Mouse (Mus musculus) G1E-ER4 (cell line): ENCODE measurements around the gene Ifna6. TPM values are rescaled to one million over a fixed set of nuclear protein-coding genes. Genes with fewer than 3 reads are reported as not detected.
"Not testable (repeated sequence)": the region's sequence is repeated elsewhere in the genome, so short reads cannot be mapped to it uniquely, and the experiment has no call there.

Experiments
- GATA1 ChIP-seq: IDR thresholded peaks from one replicate; pipeline ENCODE4 v1.8.0; 2012; ENCODE audit warnings: low read length, inconsistent platforms
- polyA plus RNA-seq: library from polyadenylated mRNA; stranded (reverse); fragments of >175 nt; gene quantifications from 2 replicates; pipeline ENCODE4 v1.2.3, GENCODE M21; 2012

Gene Ifna6
- polyA plus RNA-seq: not detected in 2 replicates

DNA sequence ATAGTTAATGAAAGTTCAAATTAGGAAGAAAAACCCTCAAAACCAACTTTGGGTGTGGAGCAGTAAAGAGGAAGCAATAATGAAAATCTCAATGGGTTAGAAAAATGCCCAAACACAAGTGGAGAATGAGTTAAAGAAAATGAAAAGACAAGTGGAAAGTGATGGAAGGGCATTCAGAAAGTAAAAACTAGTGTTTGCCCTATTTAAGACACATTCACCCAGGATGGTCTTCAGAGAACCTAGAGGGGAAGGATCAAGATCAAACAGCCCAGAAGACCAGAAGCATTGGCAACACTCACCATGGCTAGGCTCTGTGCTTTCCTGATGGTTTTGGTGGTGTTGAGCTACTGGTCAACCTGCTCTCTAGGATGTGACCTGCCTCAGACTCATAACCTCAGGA is at the start of gene Ifna6:
Ifna6 (plus strand) TSS at position 301 of the 400 bp plus-strand sequence.
- TF ChIP-seq GATA1: not testable (repeated sequence)

DNA sequence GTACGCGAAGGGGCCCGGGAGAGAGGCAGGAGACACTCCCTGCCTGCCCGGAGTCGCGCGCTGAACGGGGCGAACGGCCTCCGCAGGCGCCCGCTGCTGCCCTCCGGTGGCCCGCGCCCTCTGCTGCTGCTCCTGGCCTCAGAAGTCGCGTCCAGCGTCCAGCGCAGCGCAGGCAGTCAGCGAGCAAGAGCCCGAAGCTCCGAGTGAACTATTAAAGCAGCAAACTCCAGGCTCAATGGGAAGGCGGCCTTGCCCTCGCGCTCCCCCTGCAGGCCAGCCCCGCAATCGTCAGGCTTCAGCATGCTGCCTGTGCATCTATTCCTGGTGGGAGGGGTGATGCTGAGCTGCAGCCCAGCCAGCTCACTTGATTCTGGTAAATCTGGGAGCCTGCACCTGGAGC is 47.7 kb upstream of the Ifna6 start, which contains the start of gene Gm13272:
Gm13272 (plus strand) TSS at position 301 of the 400 bp plus-strand sequence.
- not testable (repeated sequence) for TF ChIP-seq GATA1

DNA sequence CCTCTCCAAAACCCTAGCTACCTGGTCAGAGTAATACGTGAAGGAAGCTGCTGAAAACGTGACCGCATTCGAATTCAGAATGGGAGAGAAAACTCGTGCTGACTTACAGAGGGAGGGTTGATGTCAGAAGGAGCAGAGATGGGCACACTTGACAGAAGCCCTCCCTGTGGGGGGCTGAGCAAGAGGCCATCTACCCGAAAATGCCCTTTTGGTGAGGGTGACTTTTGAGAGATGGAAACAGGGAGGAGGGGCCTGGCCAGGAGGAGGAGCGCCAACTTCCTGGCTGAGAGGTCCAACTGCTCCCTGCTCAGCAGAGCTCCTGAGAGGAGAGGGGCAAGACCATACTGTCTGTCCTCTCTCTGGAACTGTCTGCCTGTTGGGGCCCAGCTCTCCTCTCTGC is 45.4 kb upstream of the Ifna6 start, which contains the start of gene Ifnz:
Ifnz (plus strand) TSS at position 301 of the 400 bp plus-strand sequence.
- TF ChIP-seq GATA1: not testable (repeated sequence)

DNA sequence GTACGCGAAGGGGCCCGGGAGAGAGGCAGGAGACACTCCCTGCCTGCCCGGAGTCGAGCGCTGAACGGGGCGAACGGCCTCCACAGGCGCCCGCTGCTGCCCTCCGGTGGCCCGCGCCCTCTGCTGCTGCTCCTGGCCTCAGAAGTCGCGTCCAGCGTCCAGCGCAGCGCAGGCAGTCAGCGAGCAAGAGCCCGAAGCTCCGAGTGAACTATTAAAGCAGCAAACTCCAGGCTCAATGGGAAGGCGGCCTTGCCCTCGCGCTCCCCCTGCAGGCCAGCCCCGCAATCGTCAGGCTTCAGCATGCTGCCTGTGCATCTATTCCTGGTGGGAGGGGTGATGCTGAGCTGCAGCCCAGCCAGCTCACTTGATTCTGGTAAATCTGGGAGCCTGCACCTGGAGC is 41.8 kb upstream of the Ifna6 start, which contains the start of gene Gm13276:
Gm13276 (plus strand) TSS at position 301 of the 400 bp plus-strand sequence.
- not testable (repeated sequence) for TF ChIP-seq GATA1

DNA sequence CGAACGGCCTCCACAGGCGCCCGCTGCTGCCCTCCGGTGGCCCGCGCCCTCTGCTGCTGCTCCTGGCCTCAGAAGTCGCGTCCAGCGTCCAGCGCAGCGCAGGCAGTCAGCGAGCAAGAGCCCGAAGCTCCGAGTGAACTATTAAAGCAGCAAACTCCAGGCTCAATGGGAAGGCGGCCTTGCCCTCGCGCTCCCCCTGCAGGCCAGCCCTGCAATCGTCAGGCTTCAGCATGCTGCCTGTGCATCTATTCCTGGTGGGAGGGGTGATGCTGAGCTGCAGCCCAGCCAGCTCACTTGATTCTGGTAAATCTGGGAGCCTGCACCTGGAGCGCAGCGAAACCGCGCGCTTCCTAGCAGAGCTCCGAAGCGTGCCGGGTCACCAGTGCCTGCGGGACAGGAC is 38.8 kb upstream of the Ifna6 start, which contains the start of gene Gm13277:
Gm13277 (plus strand) TSS at position 231 of the 400 bp plus-strand sequence.
- not testable (repeated sequence) for TF ChIP-seq GATA1

DNA sequence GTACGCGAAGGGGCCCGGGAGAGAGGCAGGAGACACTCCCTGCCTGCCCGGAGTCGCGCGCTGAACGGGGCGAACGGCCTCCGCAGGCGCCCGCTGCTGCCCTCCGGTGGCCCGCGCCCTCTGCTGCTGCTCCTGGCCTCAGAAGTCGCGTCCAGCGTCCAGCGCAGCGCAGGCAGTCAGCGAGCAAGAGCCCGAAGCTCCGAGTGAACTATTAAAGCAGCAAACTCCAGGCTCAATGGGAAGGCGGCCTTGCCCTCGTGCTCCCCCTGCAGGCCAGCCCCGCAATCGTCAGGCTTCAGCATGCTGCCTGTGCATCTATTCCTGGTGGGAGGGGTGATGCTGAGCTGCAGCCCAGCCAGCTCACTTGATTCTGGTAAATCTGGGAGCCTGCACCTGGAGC is 36.0 kb upstream of the Ifna6 start, which contains the start of gene Gm13278:
Gm13278 (plus strand) TSS at position 301 of the 400 bp plus-strand sequence.
- TF ChIP-seq GATA1: not testable (repeated sequence)

DNA sequence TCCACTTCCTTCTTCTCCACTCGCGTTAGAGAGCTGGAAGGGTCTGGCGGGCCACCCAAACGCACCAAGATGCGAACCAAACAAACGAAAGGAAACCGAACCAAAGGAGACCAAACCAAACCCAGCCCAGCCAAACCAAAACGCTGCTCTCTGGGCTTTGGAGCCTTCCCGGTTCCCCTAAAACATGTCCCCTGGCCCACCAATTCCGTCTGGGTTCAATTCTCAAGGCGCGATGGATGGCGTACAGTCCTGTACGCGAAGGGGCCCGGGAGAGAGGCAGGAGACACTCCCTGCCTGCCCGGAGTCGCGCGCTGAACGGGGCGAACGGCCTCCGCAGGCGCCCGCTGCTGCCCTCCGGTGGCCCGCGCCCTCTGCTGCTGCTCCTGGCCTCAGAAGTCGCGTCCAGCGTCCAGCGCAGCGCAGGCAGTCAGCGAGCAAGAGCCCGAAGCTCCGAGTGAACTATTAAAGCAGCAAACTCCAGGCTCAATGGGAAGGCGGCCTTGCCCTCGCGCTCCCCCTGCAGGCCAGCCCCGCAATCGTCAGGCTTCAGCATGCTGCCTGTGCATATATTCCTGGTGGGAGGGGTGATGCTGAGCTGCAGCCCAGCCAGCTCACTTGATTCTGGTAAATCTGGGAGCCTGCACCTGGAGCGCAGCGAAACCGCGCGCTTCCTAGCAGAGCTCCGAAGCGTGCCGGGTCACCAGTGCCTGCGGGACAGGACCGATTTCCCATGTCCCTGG is 33.1 kb upstream of the Ifna6 start, which contains the start of gene Gm13275:
Gm13275 (plus strand) TSS at position 552 of the 740 bp plus-strand sequence.
- not testable (repeated sequence) for TF ChIP-seq GATA1

DNA sequence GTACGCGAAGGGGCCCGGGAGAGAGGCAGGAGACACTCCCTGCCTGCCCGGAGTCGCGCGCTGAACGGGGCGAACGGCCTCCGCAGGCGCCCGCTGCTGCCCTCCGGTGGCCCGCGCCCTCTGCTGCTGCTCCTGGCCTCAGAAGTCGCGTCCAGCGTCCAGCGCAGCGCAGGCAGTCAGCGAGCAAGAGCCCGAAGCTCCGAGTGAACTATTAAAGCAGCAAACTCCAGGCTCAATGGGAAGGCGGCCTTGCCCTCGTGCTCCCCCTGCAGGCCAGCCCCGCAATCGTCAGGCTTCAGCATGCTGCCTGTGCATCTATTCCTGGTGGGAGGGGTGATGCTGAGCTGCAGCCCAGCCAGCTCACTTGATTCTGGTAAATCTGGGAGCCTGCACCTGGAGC is 30.1 kb upstream of the Ifna6 start, which contains the start of gene Gm13279:
Gm13279 (plus strand) TSS at position 301 of the 400 bp plus-strand sequence.
- not testable (repeated sequence) for TF ChIP-seq GATA1

DNA sequence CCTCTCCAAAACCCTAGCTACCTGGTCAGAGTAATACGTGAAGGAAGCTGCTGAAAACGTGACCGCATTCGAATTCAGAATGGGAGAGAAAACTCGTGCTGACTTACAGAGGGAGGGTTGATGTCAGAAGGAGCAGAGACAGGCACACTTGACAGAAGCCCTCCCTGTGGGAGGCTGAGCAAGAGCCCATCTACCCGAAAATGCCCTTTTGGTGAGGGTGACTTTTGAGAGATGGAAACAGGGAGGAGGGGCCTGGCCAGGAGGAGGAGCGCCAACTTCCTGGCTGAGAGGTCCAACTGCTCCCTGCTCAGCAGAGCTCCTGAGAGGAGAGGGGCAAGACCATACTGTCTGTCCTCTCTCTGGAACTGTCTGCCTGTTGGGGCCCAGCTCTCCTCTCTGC is 27.9 kb upstream of the Ifna6 start, which contains the start of gene Gm13285:
Gm13285 (plus strand) TSS at position 301 of the 400 bp plus-strand sequence.
- TF ChIP-seq GATA1: not testable (repeated sequence)

DNA sequence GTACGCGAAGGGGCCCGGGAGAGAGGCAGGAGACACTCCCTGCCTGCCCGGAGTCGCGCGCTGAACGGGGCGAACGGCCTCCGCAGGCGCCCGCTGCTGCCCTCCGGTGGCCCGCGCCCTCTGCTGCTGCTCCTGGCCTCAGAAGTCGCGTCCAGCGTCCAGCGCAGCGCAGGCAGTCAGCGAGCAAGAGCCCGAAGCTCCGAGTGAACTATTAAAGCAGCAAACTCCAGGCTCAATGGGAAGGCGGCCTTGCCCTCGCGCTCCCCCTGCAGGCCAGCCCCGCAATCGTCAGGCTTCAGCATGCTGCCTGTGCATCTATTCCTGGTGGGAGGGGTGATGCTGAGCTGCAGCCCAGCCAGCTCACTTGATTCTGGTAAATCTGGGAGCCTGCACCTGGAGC is 24.3 kb upstream of the Ifna6 start, which contains the start of gene Gm13287:
Gm13287 (plus strand) TSS at position 301 of the 400 bp plus-strand sequence.
- TF ChIP-seq GATA1: not testable (repeated sequence)

DNA sequence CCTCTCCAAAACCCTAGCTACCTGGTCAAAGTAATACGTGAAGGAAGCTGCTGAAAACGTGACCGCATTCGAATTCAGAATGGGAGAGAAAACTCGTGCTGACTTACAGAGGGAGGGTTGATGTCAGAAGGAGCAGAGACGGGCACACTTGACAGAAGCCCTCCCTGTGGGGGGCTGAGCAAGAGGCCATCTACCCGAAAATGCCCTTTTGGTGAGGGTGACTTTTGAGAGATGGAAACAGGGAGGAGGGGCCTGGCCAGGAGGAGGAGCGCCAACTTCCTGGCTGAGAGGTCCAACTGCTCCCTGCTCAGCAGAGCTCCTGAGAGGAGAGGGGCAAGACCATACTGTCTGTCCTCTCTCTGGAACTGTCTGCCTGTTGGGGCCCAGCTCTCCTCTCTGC is 22.0 kb upstream of the Ifna6 start, which contains the start of gene Gm13288:
Gm13288 (plus strand) TSS at position 301 of the 400 bp plus-strand sequence.
- not testable (repeated sequence) for TF ChIP-seq GATA1

DNA sequence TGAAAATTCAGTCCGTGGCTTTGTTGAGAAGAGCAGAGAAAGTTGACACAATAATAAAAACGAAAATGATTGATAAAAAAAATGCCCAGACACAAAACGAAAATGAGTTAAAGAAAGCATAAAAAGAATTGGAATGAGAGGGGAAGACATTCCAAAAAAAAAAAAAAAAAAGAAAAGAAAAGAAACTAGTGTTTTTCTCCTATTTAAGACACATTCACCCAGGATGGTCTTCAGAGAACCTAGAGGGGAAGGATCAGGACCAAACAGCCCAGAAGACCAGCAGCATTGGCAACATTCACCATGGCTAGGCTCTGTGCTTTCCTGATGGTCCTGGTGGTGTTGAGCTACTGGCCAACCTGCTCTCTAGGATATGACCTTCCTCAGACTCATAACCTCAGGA is 11.3 kb upstream of the Ifna6 start, which contains the start of gene Ifna7:
Ifna7 (plus strand) TSS at position 301 of the 400 bp plus-strand sequence.
- TF ChIP-seq GATA1: no peak

DNA sequence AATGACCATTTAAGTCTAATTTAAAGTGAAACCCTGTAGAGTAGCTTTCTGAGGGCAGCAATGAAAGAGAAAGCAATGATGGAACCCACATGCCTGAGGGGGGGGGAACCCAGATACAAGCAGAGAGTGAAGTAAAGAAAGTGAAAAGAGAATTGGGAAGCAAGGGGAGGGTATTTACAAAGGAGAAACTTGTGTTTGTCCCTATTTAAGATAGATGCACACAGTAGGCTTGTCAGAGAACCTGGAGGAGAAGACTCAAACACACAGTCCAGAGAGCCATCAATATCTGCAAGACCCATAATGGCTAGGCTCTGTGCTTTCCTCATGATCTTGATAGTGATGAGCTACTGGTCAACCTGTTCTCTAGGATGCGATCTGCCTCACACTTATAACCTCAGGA is 7.6 kb upstream of the Ifna6 start, which contains the start of gene Ifna11:
Ifna11 (plus strand) TSS at position 301 of the 400 bp plus-strand sequence.
- TF ChIP-seq GATA1: no peak

DNA sequence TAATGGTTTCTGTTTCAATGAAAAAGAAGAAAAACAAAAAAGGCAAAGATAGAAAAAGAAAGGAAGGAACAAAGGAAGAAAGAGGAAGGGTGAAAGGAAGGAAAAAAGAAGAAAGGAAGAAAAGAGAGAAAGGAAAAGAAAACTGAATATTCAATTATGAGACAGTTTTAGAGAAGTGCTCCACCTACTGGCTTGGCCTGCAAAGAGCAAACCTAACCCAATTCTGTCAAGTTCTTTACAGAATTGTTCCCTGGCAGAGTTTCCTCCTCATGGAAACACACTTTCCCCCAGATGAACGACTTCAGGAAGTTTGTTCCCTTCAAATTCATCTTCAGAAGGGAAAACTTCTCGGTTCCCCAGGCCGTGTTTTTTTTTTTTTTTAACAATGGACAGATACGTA is 4.2 kb upstream of the Ifna6 start:
- no peak for TF ChIP-seq GATA1

DNA sequence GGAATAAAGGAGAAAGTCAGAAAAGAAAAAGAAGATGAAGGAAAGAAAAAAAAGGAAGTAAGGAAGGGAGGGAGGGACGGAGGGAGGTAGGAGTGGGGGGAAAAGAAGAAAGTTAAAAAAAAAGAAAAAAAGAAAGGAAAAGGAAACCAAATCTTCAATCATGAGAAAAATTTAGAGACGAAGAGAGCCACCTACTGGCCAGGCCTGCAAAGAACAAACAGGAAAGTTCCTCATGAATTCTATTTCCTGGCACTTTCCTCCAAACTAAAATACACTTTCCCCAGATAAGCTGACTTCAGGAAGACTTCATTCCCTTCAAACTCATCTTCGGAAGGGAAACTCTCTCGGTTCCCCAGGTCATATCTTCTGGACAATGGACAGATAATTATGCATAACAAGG is 3.3 kb downstream of the Ifna6 start:
- TF ChIP-seq GATA1: no peak

DNA sequence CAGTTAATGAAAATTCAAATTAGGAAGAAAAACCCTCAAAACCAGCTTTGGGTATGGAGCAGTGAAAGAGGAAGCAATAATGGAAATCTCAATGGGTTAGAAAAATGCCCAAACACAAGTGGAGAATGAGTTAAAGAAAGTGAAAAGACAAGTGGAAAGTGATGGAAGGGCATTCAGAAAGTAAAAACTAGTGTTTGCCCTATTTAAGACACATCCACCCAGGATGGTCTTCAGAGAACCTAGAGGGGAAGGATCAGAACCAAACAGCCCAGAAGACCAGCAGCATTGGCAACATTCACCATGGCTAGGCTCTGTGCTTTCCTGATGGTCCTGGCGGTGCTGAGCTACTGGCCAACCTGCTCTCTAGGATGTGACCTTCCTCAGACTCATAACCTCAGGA is 8.0 kb downstream of the Ifna6 start, which contains the start of gene Ifna5:
Ifna5 (plus strand) TSS at position 301 of the 400 bp plus-strand sequence.
- not testable (repeated sequence) for TF ChIP-seq GATA1
